Mouse (Mus musculus) left cerebral cortex, postnatal 36 days (tissue): ENCODE measurements around the gene Rarg. TPM values are rescaled to one million over a fixed set of nuclear protein-coding genes. Genes with fewer than 3 reads are reported as not detected.

ENCODE experiments used
- DNase-seq, 2 experiments: peaks; one replicate each; pipeline ENCODE4 v3.0.0; 2021 to 2022; ENCODE audit warnings: low spot score in 2 of 2, mixed read lengths in 1 of 2
- intact Hi-C: fragments of 180-260 bp; cut with DNase I; formaldehyde crosslinking; loops from one replicate; pipeline ENCODE4 v1.15.1; 2025
- total RNA-seq, 2 experiments: library from RNA; stranded (reverse); gene quantifications; 2 replicates each; pipeline ENCODE4 v1.2.3; 2021

Gene Rarg
- total RNA-seq, 2 experiments from 2014 or later: 13.1 to 13.9 TPM

GRCm38 (mm10) chr15:102214132-102214531 lies 43.2 kb downstream of the Rarg start:
- DNase-seq: no peak
- intact Hi-C loops: no loop called here

- intact Hi-C loops: no loop called here
- DNase-seq: no peak
Measured at GRCm38 (mm10) chr15:102211895-102212294, 45.4 kb downstream of the Rarg start.

GRCm38 (mm10) chr15:102210816-102211215 lies 46.5 kb downstream of the Rarg start:
- intact Hi-C loops: no loop called here
- no peak for DNase-seq

- DNase-seq: no peak
- intact Hi-C loops: no loop called here
Measured at GRCm38 (mm10) chr15:102209114-102209513, 48.2 kb downstream of the Rarg start.

GRCm38 (mm10) chr15:102208092-102208561 lies 49.2 kb downstream of the Rarg start:
- no peak for DNase-seq
- intact Hi-C loops: no loop called here

- intact Hi-C loops: no loop called here
- no peak for DNase-seq
Measured at GRCm38 (mm10) chr15:102207351-102207750, 50.0 kb downstream of the Rarg start.

GRCm38 (mm10) chr15:102205779-102206178 lies 51.5 kb downstream of the Rarg start:
- DNase-seq: peak in 1 of 2 experiments; percentile 41
- intact Hi-C loops: no loop called here

- no peak for DNase-seq
- intact Hi-C loops: no loop called here
Measured at GRCm38 (mm10) chr15:102204674-102205505, 52.4 kb downstream of the Rarg start, which contains the start of gene Csad. Gene Csad, minus strand, starts transcription at chr15:102204724.

GRCm38 (mm10) chr15:102203835-102204381 lies 53.4 kb downstream of the Rarg start:
- intact Hi-C loops: no loop called here
- peak; percentile 72 to 81 for DNase-seq

GRCm38 (mm10) chr15:102202971-102203834 lies 54.1 kb downstream of the Rarg start, which contains the start of gene Zfp740:
Gene Zfp740, plus strand, starts transcription at chr15:102203249.
- intact Hi-C loops: no loop called here
- peak; percentile 92 to 94 for DNase-seq

- DNase-seq: no peak
- intact Hi-C loops: no loop called here
Measured at GRCm38 (mm10) chr15:102198841-102199240, 58.5 kb downstream of the Rarg start.

- intact Hi-C loops: no loop called here
- DNase-seq: no peak
Measured at GRCm38 (mm10) chr15:102195373-102195772, 61.9 kb downstream of the Rarg start.

GRCm38 (mm10) chr15:102194439-102194838 lies 62.9 kb downstream of the Rarg start:
- no peak for DNase-seq

GRCm38 (mm10) chr15:102193652-102194051 lies 63.7 kb downstream of the Rarg start:
- no peak for DNase-seq
- intact Hi-C loops: no loop called here

More at GRCm38 (mm10) chr15:102194439-102194838, 62.9 kb downstream of the Rarg start:
- intact Hi-C loops: no loop called here

GRCm38 (mm10) chr15:102192820-102193386 lies 64.4 kb downstream of the Rarg start:
- intact Hi-C loops: no loop called here
- DNase-seq: no peak

- intact Hi-C loops: no loop called here
- DNase-seq: no peak
Measured at GRCm38 (mm10) chr15:102192271-102192812, 65.0 kb downstream of the Rarg start.

- intact Hi-C loops: no loop called here
- DNase-seq: no peak
Measured at GRCm38 (mm10) chr15:102191699-102192098, 65.6 kb downstream of the Rarg start.

- intact Hi-C loops: no loop called here
Measured at GRCm38 (mm10) chr15:102188883-102189282, 68.4 kb downstream of the Rarg start.

GRCm38 (mm10) chr15:102188096-102188495 lies 69.2 kb downstream of the Rarg start:
- no peak for DNase-seq
- intact Hi-C loops: no loop called here

More at GRCm38 (mm10) chr15:102188883-102189282, 68.4 kb downstream of the Rarg start:
- DNase-seq: no peak
